Mouse (Mus musculus) embryonic facial prominence, embryonic 13.5 days (tissue): Measurements from ENCODE around the gene Il23r. TPM values are rescaled to one million over a fixed set of nuclear protein-coding genes. Genes with fewer than 3 reads are reported as not detected.

Experiments
- ATAC-seq: fragments of 200-750 bp; cut with Nextera tagmentation; 2 replicates; pipeline ENCODE4 v1.8.0; 2017; ENCODE audit warnings: low read depth; ENCODE audit not compliant: insufficient number of reproducible peaks, insufficient read depth, low FRiP score, low TSS enrichment
- H3K27ac ChIP-seq: fragments of 300-500 bp; sonication (generic); 2 replicates; pipeline ENCODE4 v1.5.1; 2015; ENCODE audit warnings: moderate library complexity, mild to moderate bottlenecking, inconsistent platforms
- H3K27me3 ChIP-seq: fragments of 300-500 bp; sonication (generic); 2 replicates; pipeline ENCODE4 v1.6.1; 2015; ENCODE audit warnings: mild to moderate bottlenecking, inconsistent platforms
- H3K36me3 ChIP-seq: fragments of 300-500 bp; sonication (generic); 2 replicates; pipeline ENCODE4 v1.6.1; 2015; ENCODE audit warnings: mild to moderate bottlenecking, inconsistent platforms
- H3K4me1 ChIP-seq: fragments of 300-500 bp; sonication (generic); 2 replicates; pipeline ENCODE4 v1.6.1; 2015; ENCODE audit warnings: inconsistent platforms
- H3K4me2 ChIP-seq: fragments of 300-500 bp; sonication (generic); 2 replicates; pipeline ENCODE4 v1.6.1; 2015; ENCODE audit warnings: moderate library complexity, mild to moderate bottlenecking, inconsistent platforms
- H3K4me3 ChIP-seq: fragments of 300-500 bp; sonication (generic); 2 replicates; pipeline ENCODE4 v1.5.1; 2015; ENCODE audit warnings: mild to moderate bottlenecking, inconsistent platforms
- H3K9ac ChIP-seq: fragments of 300-500 bp; sonication (generic); 2 replicates; pipeline ENCODE4 v1.6.1; 2015; ENCODE audit warnings: mild to moderate bottlenecking, inconsistent platforms
- H3K9me3 ChIP-seq: fragments of 300-500 bp; sonication (generic); 2 replicates; pipeline ENCODE4 v1.6.1; 2016; ENCODE audit warnings: inconsistent platforms
- WGBS: fragments of 180-500 bp; shearing (Covaris S2); methylation state at CpG from one replicate; pipeline ENCODE4 v1.1.7; 2015; ENCODE audit warnings: mixed read lengths; 5-methylcytosine and 5-hydroxymethylcytosine counted together
- polyA plus RNA-seq: library from polyadenylated mRNA; unstranded; fragments of >200 nt; fragmentation: Nextera tagmentation; extraction: Ambion mirVana; gene quantifications from 2 replicates; pipeline ENCODE4 v1.2.1, GENCODE M21; 2015

Il23r gene
- polyA plus RNA-seq, 1 experiment from 2014 or later, result not detected

DNA sequence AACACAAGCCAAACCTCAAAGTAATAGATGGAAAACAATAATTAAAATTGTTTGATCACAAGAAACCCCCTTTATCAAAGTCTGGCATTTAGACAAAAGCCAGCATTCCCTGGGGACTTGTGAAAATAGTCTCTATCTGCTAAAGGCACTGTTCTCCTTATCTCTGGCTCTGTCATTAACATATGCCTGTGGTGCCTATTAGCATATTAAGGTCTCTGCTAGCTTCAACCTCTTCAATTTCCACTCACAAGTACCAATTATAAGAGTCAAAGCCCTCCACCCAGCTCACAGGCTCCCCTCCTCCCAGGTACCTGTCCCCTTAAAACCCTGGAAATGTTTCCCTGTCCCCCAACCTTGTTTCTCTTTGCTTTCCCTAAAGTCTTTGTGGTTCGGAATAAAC lies 20.4 kb downstream of the Il23r start:
- Histone ChIP-seq H3K27ac (no peak overlapping the region), H3K27me3 (peaks cover 12% of the 10 kb centered on the region), H3K9me3 (no peaks in the 10 kb centered on the region), H3K4me2 (no peak overlapping the region), H3K9ac (no peak overlapping the region), H3K4me3 (no peak overlapping the region), H3K4me1 (no peaks in the 10 kb centered on the region), H3K36me3 (no peaks in the 10 kb centered on the region)
- no peak for ATAC-seq
- WGBS, result 20% methylated on average over 1 of the region's 1 CpGs

DNA sequence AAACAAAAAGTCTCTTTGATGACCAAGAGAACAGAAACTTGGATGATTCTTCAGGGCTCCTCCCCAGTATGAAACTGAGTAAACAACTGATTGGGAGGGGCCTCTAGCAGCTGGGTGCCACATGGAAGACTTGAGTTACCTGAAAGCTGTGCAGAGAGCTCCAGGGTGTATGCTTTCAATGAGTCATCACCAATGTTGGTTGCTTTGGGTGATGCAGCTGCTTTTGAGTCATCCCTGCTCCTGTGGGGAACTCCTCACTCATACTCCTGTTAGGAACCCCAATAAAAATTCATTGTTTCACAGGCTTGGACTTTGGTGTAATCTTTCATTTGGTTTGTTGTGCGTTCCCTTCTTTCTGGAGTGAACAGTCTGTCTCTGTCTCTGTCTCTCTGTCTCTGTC lies 32.2 kb downstream of the Il23r start:
- Histone ChIP-seq H3K36me3 (no peaks in the 10 kb centered on the region), H3K27ac (no peak overlapping the region), H3K4me1 (no peaks in the 10 kb centered on the region), H3K9me3 (no peaks in the 10 kb centered on the region), H3K27me3 (no peaks in the 10 kb centered on the region), H3K4me3 (no peak overlapping the region), H3K4me2 (no peak overlapping the region), H3K9ac (no peak overlapping the region)
- no peak for ATAC-seq
- WGBS, result 93% methylated on average over 1 of the region's 1 CpGs

- Histone ChIP-seq H3K9me3 (no peaks in the 10 kb centered on the region), H3K9ac (no peak overlapping the region), H3K27me3 (no peaks in the 10 kb centered on the region), H3K27ac (no peak overlapping the region), H3K4me1 (no peaks in the 10 kb centered on the region), H3K4me2 (no peak overlapping the region), H3K4me3 (no peak overlapping the region), H3K36me3 (no peaks in the 10 kb centered on the region)
- no peak for ATAC-seq
- 50% methylated on average over 5 of the region's 5 CpGs for WGBS
Observed at GRCm38 (mm10) chr6:67451330-67451729, 40.3 kb downstream of the Il23r start.

- no peaks in the 10 kb centered on the region for H3K9me3 ChIP-seq
- no peaks in the 10 kb centered on the region for H3K27me3 ChIP-seq
- H3K36me3 ChIP-seq, result no peaks in the 10 kb centered on the region
- 76% methylated on average over 1 of the region's 1 CpGs for WGBS
- H3K4me1 ChIP-seq, result no peaks in the 10 kb centered on the region
- H3K9ac ChIP-seq, result no peak overlapping the region
- no peak for ATAC-seq
- no peak overlapping the region for H3K4me3 ChIP-seq
- H3K4me2 ChIP-seq, result no peak overlapping the region
- H3K27ac ChIP-seq, result no peak overlapping the region
Observed at GRCm38 (mm10) chr6:67445866-67446265, 45.8 kb downstream of the Il23r start.

DNA sequence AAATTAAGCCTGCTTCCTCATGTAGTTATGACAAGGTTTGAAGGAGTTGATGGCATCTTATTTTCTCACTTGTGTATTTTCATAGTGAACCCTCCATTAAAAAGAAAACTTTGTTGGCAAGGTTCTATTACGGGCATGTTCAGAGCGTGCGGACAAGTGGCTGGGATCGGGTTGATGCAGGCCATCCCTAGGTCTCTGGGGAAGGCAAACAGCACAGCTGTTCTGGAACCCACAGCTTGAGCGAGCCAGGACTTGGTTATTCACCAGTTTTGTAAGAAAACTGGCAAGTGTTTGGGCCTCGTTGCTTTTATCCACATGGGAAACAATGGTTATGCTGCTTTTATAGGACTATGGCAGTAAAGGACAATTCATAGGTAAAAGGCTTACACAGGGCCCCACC lies 48.5 kb downstream of the Il23r start:
- no peak for ATAC-seq
- H3K9ac ChIP-seq, result no peak overlapping the region
- H3K4me2 ChIP-seq, result no peak overlapping the region
- H3K9me3 ChIP-seq, result no peaks in the 10 kb centered on the region
- no peak overlapping the region for H3K27ac ChIP-seq
- H3K4me3 ChIP-seq, result no peak overlapping the region
- no peaks in the 10 kb centered on the region for H3K36me3 ChIP-seq
- H3K4me1 ChIP-seq, result no peaks in the 10 kb centered on the region
- no peaks in the 10 kb centered on the region for H3K27me3 ChIP-seq
- 83% methylated on average over 6 of the region's 6 CpGs for WGBS

GRCm38 (mm10) chr6:67437814-67438385 lies 53.8 kb downstream of the Il23r start:
- WGBS, result 76% methylated on average over 3 of the region's 3 CpGs
- no peaks in the 10 kb centered on the region for H3K9me3 ChIP-seq
- no peaks in the 10 kb centered on the region for H3K36me3 ChIP-seq
- no peak overlapping the region for H3K27ac ChIP-seq
- H3K4me3 ChIP-seq, result no peak overlapping the region
- no peak overlapping the region for H3K9ac ChIP-seq
- H3K27me3 ChIP-seq, result no peaks in the 10 kb centered on the region
- no peak for ATAC-seq
- no peak overlapping the region for H3K4me2 ChIP-seq
- no peaks in the 10 kb centered on the region for H3K4me1 ChIP-seq

DNA sequence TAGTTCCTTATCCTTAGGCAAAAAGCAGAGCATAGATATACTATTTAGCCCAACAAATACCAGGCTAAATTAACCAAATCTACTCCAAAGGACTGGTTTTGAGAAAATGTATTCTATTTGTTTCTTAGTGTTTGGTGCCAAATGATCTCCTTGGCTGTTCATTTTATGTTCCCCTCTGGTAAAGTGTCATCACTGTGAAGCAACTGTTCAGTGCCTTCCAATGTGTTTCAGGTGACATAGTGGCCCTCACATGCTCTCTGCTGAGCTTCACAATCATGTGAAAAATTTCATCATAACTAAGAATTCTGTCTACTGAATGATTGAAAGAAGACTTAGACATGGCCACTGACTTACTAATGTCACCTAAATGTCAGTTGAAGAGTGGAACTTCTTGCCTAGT lies 54.6 kb downstream of the Il23r start:
- no peaks in the 10 kb centered on the region for H3K9me3 ChIP-seq
- H3K27me3 ChIP-seq, result no peaks in the 10 kb centered on the region

DNA sequence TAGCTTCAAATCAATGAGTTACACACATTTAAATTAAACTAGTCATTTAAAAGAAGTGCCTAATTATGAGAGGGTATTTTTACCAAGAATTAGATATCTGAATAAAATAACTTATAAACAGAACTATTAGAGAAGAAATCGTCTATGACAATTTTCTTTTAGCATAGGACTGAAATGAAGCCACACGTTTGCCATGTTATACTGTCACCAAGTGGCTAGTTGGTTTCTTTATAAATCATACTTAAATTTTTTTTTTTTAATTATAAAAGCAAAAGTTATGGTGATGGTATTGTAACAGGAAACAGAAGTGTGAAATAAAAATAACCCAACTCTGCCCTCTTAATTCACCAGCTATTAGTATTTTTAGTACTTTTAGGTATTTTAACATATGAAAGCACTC lies 55.4 kb downstream of the Il23r start:
- Histone ChIP-seq H3K36me3 (no peaks in the 10 kb centered on the region), H3K27ac (no peak overlapping the region), H3K4me2 (no peak overlapping the region), H3K27me3 (no peaks in the 10 kb centered on the region), H3K4me3 (no peak overlapping the region), H3K4me1 (no peaks in the 10 kb centered on the region), H3K9me3 (no peaks in the 10 kb centered on the region), H3K9ac (no peak overlapping the region)
- no peak for ATAC-seq
- 82% methylated on average over 2 of the region's 2 CpGs for WGBS

More for the DNA sequence above, 54.6 kb downstream of the Il23r start:
- H3K4me2 ChIP-seq, result no peak overlapping the region
- no peak overlapping the region for H3K9ac ChIP-seq
- no peaks in the 10 kb centered on the region for H3K4me1 ChIP-seq
- H3K27ac ChIP-seq, result no peak overlapping the region
- no peak for ATAC-seq
- no peaks in the 10 kb centered on the region for H3K36me3 ChIP-seq
- no peak overlapping the region for H3K4me3 ChIP-seq

- H3K27me3 ChIP-seq, result no peaks in the 10 kb centered on the region
- H3K4me3 ChIP-seq, result no peak overlapping the region
- no peak for ATAC-seq
- no peak overlapping the region for H3K9ac ChIP-seq
- H3K27ac ChIP-seq, result no peak overlapping the region
- no peak overlapping the region for H3K4me2 ChIP-seq
- 79% methylated on average over 1 of the region's 1 CpGs for WGBS
- no peaks in the 10 kb centered on the region for H3K9me3 ChIP-seq
- no peaks in the 10 kb centered on the region for H3K36me3 ChIP-seq
- H3K4me1 ChIP-seq, result no peaks in the 10 kb centered on the region
Observed at GRCm38 (mm10) chr6:67435711-67436110, 55.9 kb downstream of the Il23r start.

DNA sequence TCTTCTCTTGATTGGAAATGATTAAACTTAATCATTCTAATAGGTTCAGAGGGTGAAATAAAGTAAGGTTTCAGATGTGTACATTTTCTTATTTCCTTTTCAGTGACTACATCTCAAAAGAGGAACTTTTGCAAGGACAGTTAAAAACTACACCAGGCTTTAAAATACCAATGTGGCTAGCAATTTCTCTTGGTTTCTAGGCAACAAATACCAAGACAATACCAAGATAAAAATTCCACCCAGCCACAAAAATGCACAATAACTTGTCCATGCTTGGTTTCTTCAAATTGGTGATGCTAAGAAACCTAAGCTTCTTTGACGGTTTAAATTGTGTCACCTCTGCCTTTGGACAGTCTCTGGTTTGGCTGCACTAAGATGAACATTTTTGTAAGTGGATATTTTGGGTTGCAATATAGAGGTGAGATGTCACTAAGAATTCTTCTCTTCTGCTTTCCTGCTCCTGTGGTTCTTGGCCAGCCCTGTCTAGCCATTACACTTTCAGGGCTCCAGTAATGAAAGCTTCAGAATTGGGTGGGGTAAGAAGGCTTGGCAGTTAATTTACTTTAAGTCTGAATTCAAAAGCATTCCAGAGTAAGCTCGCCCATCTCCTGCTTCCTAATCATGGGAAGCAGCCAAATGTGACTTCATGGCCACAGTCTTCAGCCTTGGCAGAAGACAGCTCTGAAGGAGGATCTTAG lies 56.8 kb downstream of the Il23r start:
- Histone ChIP-seq H3K27ac (no peak overlapping the region), H3K4me2 (no peak overlapping the region), H3K4me1 (no peaks in the 10 kb centered on the region), H3K9me3 (no peaks in the 10 kb centered on the region), H3K36me3 (no peaks in the 10 kb centered on the region), H3K4me3 (no peak overlapping the region), H3K27me3 (no peaks in the 10 kb centered on the region), H3K9ac (no peak overlapping the region)
- 45% methylated on average over 2 of the region's 2 CpGs for WGBS
- ATAC-seq, result no peak

GRCm38 (mm10) chr6:67431808-67432207 lies 59.8 kb downstream of the Il23r start:
- whole genome bisulfite sequencing, result 79% methylated on average over 3 of the region's 3 CpGs
- ATAC-seq, result no peak

DNA sequence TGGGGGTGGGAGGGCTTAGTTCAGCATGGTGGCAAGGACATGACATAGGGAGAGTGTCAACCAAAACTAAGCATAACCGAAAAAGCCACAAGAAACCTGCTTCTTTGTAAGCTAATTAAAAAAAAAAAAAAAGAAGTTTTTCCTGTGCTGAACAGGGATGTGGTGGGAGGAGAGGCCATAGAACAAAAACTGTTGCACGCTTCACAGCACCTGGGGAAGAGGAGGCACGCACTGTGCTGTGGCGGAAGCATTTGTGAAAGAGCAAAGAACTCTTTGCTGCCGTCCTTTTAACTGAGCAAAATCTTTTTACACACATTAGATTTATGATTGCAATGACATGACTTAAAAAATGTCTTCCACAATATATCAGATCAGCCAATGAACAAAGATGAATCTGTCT lies 69.9 kb downstream of the Il23r start:
- Histone ChIP-seq H3K4me3 (no peak overlapping the region), H3K9me3 (no peaks in the 10 kb centered on the region), H3K9ac (no peak overlapping the region), H3K27me3 (no peaks in the 10 kb centered on the region), H3K27ac (no peak overlapping the region), H3K36me3 (no peaks in the 10 kb centered on the region), H3K4me2 (no peak overlapping the region), H3K4me1 (no peaks in the 10 kb centered on the region)
- ATAC-seq, result no peak
- 80% methylated on average over 5 of the region's 5 CpGs for WGBS

More at GRCm38 (mm10) chr6:67431808-67432207, 59.8 kb downstream of the Il23r start:
- H3K9me3 ChIP-seq, result no peaks in the 10 kb centered on the region
- no peaks in the 10 kb centered on the region for H3K36me3 ChIP-seq
- no peak overlapping the region for H3K4me3 ChIP-seq
- H3K9ac ChIP-seq, result no peak overlapping the region
- no peak overlapping the region for H3K4me2 ChIP-seq
- H3K27ac ChIP-seq, result no peak overlapping the region
- H3K4me1 ChIP-seq, result no peaks in the 10 kb centered on the region
- no peaks in the 10 kb centered on the region for H3K27me3 ChIP-seq
